Mouse (Mus musculus) spleen, adult 2 months (tissue): ENCODE measurements around the gene Prkce. TPM values are rescaled to one million over a fixed set of nuclear protein-coding genes. Genes with fewer than 3 reads are reported as not detected.

ENCODE experiments used
- DNase-seq, 2 experiments: peaks; one replicate each; pipeline versions ENCODE4 v3.0.0 to v3.0.0-alpha.2; 2012 to 2021; ENCODE audit warnings: low spot score in 2 of 2, low read depth in 1 of 2
- H3K27ac ChIP-seq: fragments of 200-500 bp; 2 replicates; pipeline ENCODE4 v1.5.1; 2012; ENCODE audit warnings: low read length, inconsistent platforms; ENCODE audit not compliant: insufficient read depth
- H3K27me3 ChIP-seq: fragments of 200-500 bp; 2 replicates; pipeline ENCODE4 v1.6.1; 2012; ENCODE audit warnings: mild to moderate bottlenecking, moderate library complexity, low read length, inconsistent platforms; ENCODE audit not compliant: control insufficient read depth, insufficient read depth
- H3K36me3 ChIP-seq: fragments of 200-500 bp; 2 replicates; pipeline ENCODE4 v1.6.1; 2012; ENCODE audit warnings: mild to moderate bottlenecking, low read length, inconsistent platforms; ENCODE audit not compliant: control insufficient read depth, insufficient read depth
- H3K4me1 ChIP-seq: fragments of 200-500 bp; 2 replicates; pipeline ENCODE4 v1.6.1; 2011; ENCODE audit warnings: inconsistent platforms; ENCODE audit not compliant: control insufficient read depth, insufficient read depth, insufficient read length
- H3K4me3 ChIP-seq: fragments of 200-500 bp; 2 replicates; pipeline ENCODE4 v1.5.1; 2011; ENCODE audit warnings: mild to moderate bottlenecking, inconsistent platforms; ENCODE audit not compliant: insufficient read depth, insufficient read length; ENCODE audit errors: extremely low read depth
- CTCF ChIP-seq: fragments of 200-500 bp; IDR thresholded peaks from 2 replicates; pipeline ENCODE4 v1.5.1; 2011; ENCODE audit warnings: mild to moderate bottlenecking, inconsistent platforms; ENCODE audit not compliant: insufficient read depth, insufficient read length, insufficient replicate concordance; ENCODE audit errors: extremely low read depth
- POLR2A ChIP-seq: fragments of 200-500 bp; IDR thresholded peaks from 2 replicates; pipeline ENCODE4 v1.6.1; 2011; ENCODE audit warnings: low read depth, low read length, inconsistent platforms
- WGBS: fragments of 180-500 bp; shearing (Covaris S2); methylation state at CpG from one replicate; pipeline ENCODE4 v1.1.7; 2018; 5-methylcytosine and 5-hydroxymethylcytosine counted together
- polyA plus RNA-seq: library from polyadenylated mRNA; depleted of rRNA; stranded (reverse); fragments of >200 nt; gene quantifications from 2 replicates; pipeline ENCODE4 v1.2.3, GENCODE M21; 2012

Gene Prkce
- polyA plus RNA-seq, 1 experiment = 4.8 TPM

GRCm38 (mm10) chr17:86626523-86626922 lies 458.9 kb downstream of the Prkce start:
- no peak overlapping the region for H3K4me3 ChIP-seq
- no peak for TF ChIP-seq CTCF
- TF ChIP-seq POLR2A = no peak
- 89% methylated on average over 6 of the region's 6 CpGs for WGBS
- no peaks in the 10 kb centered on the region for H3K27me3 ChIP-seq
- H3K27ac ChIP-seq = no peak overlapping the region
- H3K36me3 ChIP-seq = peaks cover 22% of the 10 kb centered on the region
- no peak for DNase-seq
- no peaks in the 10 kb centered on the region for H3K4me1 ChIP-seq

- no peak overlapping the region for H3K27ac ChIP-seq
- peaks cover 19% of the 10 kb centered on the region for H3K36me3 ChIP-seq
- no peak for DNase-seq
- no peaks in the 10 kb centered on the region for H3K4me1 ChIP-seq
- WGBS = 93% methylated on average over 4 of the region's 4 CpGs
- H3K27me3 ChIP-seq = no peaks in the 10 kb centered on the region
- TF ChIP-seq POLR2A = no peak
- no peak for TF ChIP-seq CTCF
- no peak overlapping the region for H3K4me3 ChIP-seq
Observed at GRCm38 (mm10) chr17:86633131-86633530, 465.5 kb downstream of the Prkce start.

GRCm38 (mm10) chr17:86637311-86637710 lies 469.7 kb downstream of the Prkce start:
- Histone ChIP-seq H3K4me3 (no peak overlapping the region), H3K27ac (no peak overlapping the region), H3K4me1 (no peaks in the 10 kb centered on the region), H3K36me3 (peaks cover 5% of the 10 kb centered on the region; the same call in 1 of the 2 replicates), H3K27me3 (no peaks in the 10 kb centered on the region)
- 84% methylated on average over 1 of the region's 1 CpGs for WGBS
- DNase-seq = no peak
- TF ChIP-seq POLR2A (no peak), CTCF (no peak)

GRCm38 (mm10) chr17:86639279-86639678 lies 471.7 kb downstream of the Prkce start:
- peaks cover 3% of the 10 kb centered on the region; the same call in 1 of the 2 replicates for H3K36me3 ChIP-seq
- no peak for TF ChIP-seq POLR2A
- no peak for TF ChIP-seq CTCF
- no peaks in the 10 kb centered on the region for H3K4me1 ChIP-seq
- no peaks in the 10 kb centered on the region for H3K27me3 ChIP-seq
- no peak for DNase-seq
- 94% methylated on average over 3 of the region's 3 CpGs for WGBS
- no peak overlapping the region for H3K27ac ChIP-seq
- no peak overlapping the region for H3K4me3 ChIP-seq

- Histone ChIP-seq H3K27me3 (no peaks in the 10 kb centered on the region), H3K4me1 (no peaks in the 10 kb centered on the region), H3K36me3 (no peaks in the 10 kb centered on the region), H3K4me3 (no peak overlapping the region), H3K27ac (no peak overlapping the region)
- no peak for DNase-seq
- no peak for TF ChIP-seq CTCF
- TF ChIP-seq POLR2A = no peak
- WGBS = 98% methylated on average over 3 of the region's 3 CpGs
Observed at GRCm38 (mm10) chr17:86647226-86647625, 479.6 kb downstream of the Prkce start.

- Histone ChIP-seq H3K36me3 (no peaks in the 10 kb centered on the region), H3K4me1 (no peaks in the 10 kb centered on the region), H3K4me3 (no peak overlapping the region), H3K27ac (no peak overlapping the region), H3K27me3 (no peaks in the 10 kb centered on the region)
- WGBS = 92% methylated on average over 12 of the region's 12 CpGs
- TF ChIP-seq CTCF (no peak), POLR2A (no peak)
- no peak for DNase-seq
Observed at GRCm38 (mm10) chr17:86648856-86649435, 481.4 kb downstream of the Prkce start.

GRCm38 (mm10) chr17:86650241-86650640 lies 482.7 kb downstream of the Prkce start:
- Histone ChIP-seq H3K4me1 (no peaks in the 10 kb centered on the region), H3K27ac (no peak overlapping the region), H3K36me3 (peaks cover 4% of the 10 kb centered on the region; the same call in 1 of the 2 replicates), H3K4me3 (no peak overlapping the region), H3K27me3 (no peaks in the 10 kb centered on the region)
- TF ChIP-seq CTCF (no peak), POLR2A (no peak)
- 84% methylated on average over 6 of the region's 6 CpGs for WGBS
- no peak for DNase-seq
